Mouse (Mus musculus) kidney, postnatal 0 days (tissue): ENCODE results near the gene Phlpp1. TPM values are rescaled to one million over a fixed set of nuclear protein-coding genes. Genes with fewer than 3 reads are reported as not detected.

Experiments
- ATAC-seq: fragments of 200-750 bp; cut with Nextera tagmentation; replicated peaks from 2 replicates; pipeline ENCODE4 v1.8.0; 2017; ENCODE audit warnings: low read depth, moderate number of reproducible peaks, moderate TSS enrichment, moderate library complexity; ENCODE audit not compliant: low FRiP score
- DNase-seq: peaks from one replicate; pipeline ENCODE4 v3.0.0-alpha.2; 2016; ENCODE audit warnings: low spot score
- H3K27ac ChIP-seq: fragments of 300-500 bp; sonication (generic); 2 replicates; pipeline ENCODE4 v1.5.1; 2014; ENCODE audit warnings: mild to moderate bottlenecking
- H3K27me3 ChIP-seq: fragments of 300-500 bp; sonication (generic); 2 replicates; pipeline ENCODE4 v1.6.1; 2014; ENCODE audit warnings: low read length, mixed read lengths; ENCODE audit not compliant: insufficient read depth
- H3K36me3 ChIP-seq: fragments of 300-500 bp; sonication (generic); 2 replicates; pipeline ENCODE4 v1.6.1; 2014; ENCODE audit warnings: low read length, mixed read lengths; ENCODE audit not compliant: insufficient read depth
- H3K4me1 ChIP-seq: fragments of 300-500 bp; sonication (generic); replicated peaks from 2 replicates; pipeline ENCODE4 v1.6.1; 2014; ENCODE audit warnings: antibody characterized with exemption, low read length, mixed read lengths; ENCODE audit not compliant: insufficient read depth
- H3K4me2 ChIP-seq: fragments of 300-500 bp; sonication (generic); 2 replicates; pipeline ENCODE4 v1.6.1; 2014; ENCODE audit warnings: mild to moderate bottlenecking, low read length, moderate library complexity, mixed read lengths
- H3K4me3 ChIP-seq: fragments of 300-500 bp; sonication (generic); replicated peaks from 2 replicates; pipeline ENCODE4 v1.5.1; 2014; ENCODE audit warnings: low read depth, low read length
- H3K9ac ChIP-seq: fragments of 300-500 bp; sonication (generic); 2 replicates; pipeline ENCODE4 v1.6.1; 2014; ENCODE audit warnings: low read depth, low read length
- H3K9me3 ChIP-seq: fragments of 300-500 bp; sonication (generic); replicated peaks from 2 replicates; pipeline ENCODE4 v1.6.1; 2016; ENCODE audit warnings: low read length, inconsistent platforms, mixed read lengths
- CTCF ChIP-seq: IDR thresholded peaks from 2 replicates; pipeline ENCODE4 v1.5.1; 2016; ENCODE audit warnings: antibody characterized with exemption, low read depth, mild to moderate bottlenecking, moderate library complexity
- WGBS: fragments of 180-500 bp; shearing (Covaris S2); extraction: QIAGEN DNeasy Blood & Tissue Kit; methylation state at CpG from one replicate; pipeline ENCODE4 v1.1.7; 2014; 5-methylcytosine and 5-hydroxymethylcytosine counted together
- polyA plus RNA-seq: library from polyadenylated mRNA; unstranded; fragments of >200 nt; fragmentation: Nextera tagmentation; extraction: Ambion mirVana; gene quantifications from 2 replicates; pipeline ENCODE4 v1.2.1, GENCODE M21; 2015

The Phlpp1 gene
- polyA plus RNA-seq, 1 experiment from 2014 or later = 2.9 TPM

- H3K27ac ChIP-seq = no peak overlapping the region
- H3K4me3 ChIP-seq = no peak overlapping the region
- 64% methylated on average over 8 of the region's 8 CpGs for WGBS
- ATAC-seq = no peak
- TF ChIP-seq CTCF = no peak
- peaks cover 5% of the 10 kb centered on the region; the same call in 1 of the 2 replicates for H3K4me1 ChIP-seq
- no peak overlapping the region for H3K9ac ChIP-seq
- H3K4me2 ChIP-seq = no peak overlapping the region
- no peaks in the 10 kb centered on the region for H3K36me3 ChIP-seq
- no peaks in the 10 kb centered on the region for H3K27me3 ChIP-seq
- no peaks in the 10 kb centered on the region for H3K9me3 ChIP-seq
- no peak for DNase-seq
Observed at GRCm38 (mm10) chr1:106177868-106178790, 6.6 kb downstream of the Phlpp1 start.

GRCm38 (mm10) chr1:106183701-106184100, 12.1 kb downstream of the Phlpp1 start:
- ATAC-seq = no peak
- no peak for TF ChIP-seq CTCF
- H3K4me3 ChIP-seq = no peak overlapping the region
- no peaks in the 10 kb centered on the region for H3K36me3 ChIP-seq
- H3K9me3 ChIP-seq = no peaks in the 10 kb centered on the region
- no peaks in the 10 kb centered on the region for H3K4me1 ChIP-seq
- H3K9ac ChIP-seq = no peak overlapping the region
- H3K27me3 ChIP-seq = no peaks in the 10 kb centered on the region
- no peak overlapping the region for H3K27ac ChIP-seq
- 100% methylated on average over 2 of the region's 2 CpGs for WGBS
- DNase-seq = no peak
- H3K4me2 ChIP-seq = no peak overlapping the region

- Histone ChIP-seq H3K27me3 (no peaks in the 10 kb centered on the region), H3K9ac (no peak overlapping the region), H3K27ac (no peak overlapping the region), H3K4me3 (no peak overlapping the region), H3K36me3 (no peaks in the 10 kb centered on the region), H3K4me1 (no peaks in the 10 kb centered on the region), H3K4me2 (no peak overlapping the region), H3K9me3 (no peaks in the 10 kb centered on the region)
- DNase-seq (no peak), ATAC-seq (no peak)
- no peak for TF ChIP-seq CTCF
- WGBS = 69% methylated on average over 4 of the region's 4 CpGs
Observed at GRCm38 (mm10) chr1:106184780-106185460, 13.4 kb downstream of the Phlpp1 start.

GRCm38 (mm10) chr1:106185461-106185924, 13.9 kb downstream of the Phlpp1 start:
- no peak overlapping the region for H3K27ac ChIP-seq

GRCm38 (mm10) chr1:106186062-106186461, 14.5 kb downstream of the Phlpp1 start:
- no peaks in the 10 kb centered on the region for H3K27me3 ChIP-seq
- H3K4me3 ChIP-seq = no peak overlapping the region
- ATAC-seq (no peak), DNase-seq (no peak)
- no peaks in the 10 kb centered on the region for H3K4me1 ChIP-seq
- H3K9me3 ChIP-seq = no peaks in the 10 kb centered on the region
- H3K27ac ChIP-seq = no peak overlapping the region
- H3K36me3 ChIP-seq = no peaks in the 10 kb centered on the region
- TF ChIP-seq CTCF = no peak
- no peak overlapping the region for H3K4me2 ChIP-seq
- WGBS = 37% methylated on average over 2 of the region's 2 CpGs
- no peak overlapping the region for H3K9ac ChIP-seq

More at GRCm38 (mm10) chr1:106185461-106185924, 13.9 kb downstream of the Phlpp1 start:
- ATAC-seq (no peak), DNase-seq (no peak)
- H3K36me3 ChIP-seq = no peaks in the 10 kb centered on the region
- H3K4me1 ChIP-seq = no peaks in the 10 kb centered on the region
- no peak overlapping the region for H3K4me2 ChIP-seq
- no peak for TF ChIP-seq CTCF
- 52% methylated on average over 2 of the region's 2 CpGs for WGBS
- H3K9ac ChIP-seq = no peak overlapping the region
- no peak overlapping the region for H3K4me3 ChIP-seq
- no peaks in the 10 kb centered on the region for H3K27me3 ChIP-seq
- no peaks in the 10 kb centered on the region for H3K9me3 ChIP-seq

- ATAC-seq (no peak), DNase-seq (no peak)
- Histone ChIP-seq H3K36me3 (no peaks in the 10 kb centered on the region), H3K4me2 (no peak overlapping the region), H3K4me3 (no peak overlapping the region), H3K27me3 (no peaks in the 10 kb centered on the region), H3K27ac (no peak overlapping the region), H3K4me1 (no peaks in the 10 kb centered on the region), H3K9me3 (no peaks in the 10 kb centered on the region), H3K9ac (no peak overlapping the region)
- TF ChIP-seq CTCF = no peak
Observed at GRCm38 (mm10) chr1:106187480-106187879, 15.9 kb downstream of the Phlpp1 start.
